Mouse (Mus musculus) forebrain, embryonic 14.5 days (tissue): Measurements from ENCODE around the gene Ubn1. TPM values are rescaled to one million over a fixed set of nuclear protein-coding genes. Genes with fewer than 3 reads are reported as not detected.

Experiments used
- ATAC-seq: fragments of 200-750 bp; cut with Nextera tagmentation; 2 replicates; pipeline ENCODE4 v1.8.0; 2017; ENCODE audit warnings: mild to moderate bottlenecking, moderate library complexity
- DNase-seq: peaks from one replicate; pipeline ENCODE4 v3.0.0-alpha.2; 2015; ENCODE audit warnings: low spot score
- H3K27ac ChIP-seq: fragments of 300-500 bp; sonication (generic); 2 replicates; pipeline ENCODE4 v1.5.1; 2014; ENCODE audit warnings: low read depth, mild to moderate bottlenecking, control low read depth, low read length, moderate library complexity
- H3K27me3 ChIP-seq: fragments of 300-500 bp; sonication (generic); replicated peaks from 2 replicates; pipeline ENCODE4 v1.6.1; 2014; ENCODE audit warnings: low read length, control low read depth, mixed read lengths; ENCODE audit not compliant: control insufficient read depth, insufficient read depth
- H3K36me3 ChIP-seq: fragments of 300-500 bp; sonication (generic); 2 replicates; pipeline ENCODE4 v1.6.1; 2014; ENCODE audit warnings: low read length, control low read depth; ENCODE audit not compliant: control insufficient read depth, insufficient read depth
- H3K4me1 ChIP-seq: fragments of 300-500 bp; sonication (generic); 2 replicates; pipeline ENCODE4 v1.6.1; 2014; ENCODE audit warnings: antibody characterized with exemption, low read length, control low read depth; ENCODE audit not compliant: control insufficient read depth, insufficient read depth
- H3K4me2 ChIP-seq: fragments of 300-500 bp; sonication (generic); 2 replicates; pipeline ENCODE4 v1.6.1; 2014; ENCODE audit warnings: mild to moderate bottlenecking, control low read depth, low read length
- H3K4me3 ChIP-seq: fragments of 300-500 bp; sonication (generic); 2 replicates; pipeline ENCODE4 v1.5.1; 2014; ENCODE audit warnings: low read depth, low read length, control low read depth
- H3K9ac ChIP-seq: fragments of 300-500 bp; sonication (generic); 2 replicates; pipeline ENCODE4 v1.6.1; 2014; ENCODE audit warnings: mild to moderate bottlenecking, low read length, control low read depth, moderate library complexity
- H3K9me3 ChIP-seq: fragments of 300-500 bp; sonication (generic); replicated peaks from 2 replicates; pipeline ENCODE4 v1.6.1; 2016; ENCODE audit warnings: low read length, control low read depth, mixed read lengths; ENCODE audit not compliant: control insufficient read depth
- WGBS: fragments of 180-500 bp; shearing (Covaris S2); extraction: QIAGEN DNeasy Blood & Tissue Kit; methylation state at CpG from one replicate; pipeline ENCODE4 v1.1.7; 2014; 5-methylcytosine and 5-hydroxymethylcytosine counted together
- polyA plus RNA-seq: library from polyadenylated mRNA; unstranded; fragments of >200 nt; fragmentation: Nextera tagmentation; extraction: Ambion mirVana; gene quantifications from 2 replicates; pipeline ENCODE4 v1.2.1, GENCODE M21; 2014

Gene Ubn1
- 14.3 and 16.2 TPM in 2 replicates for polyA plus RNA-seq

DNA sequence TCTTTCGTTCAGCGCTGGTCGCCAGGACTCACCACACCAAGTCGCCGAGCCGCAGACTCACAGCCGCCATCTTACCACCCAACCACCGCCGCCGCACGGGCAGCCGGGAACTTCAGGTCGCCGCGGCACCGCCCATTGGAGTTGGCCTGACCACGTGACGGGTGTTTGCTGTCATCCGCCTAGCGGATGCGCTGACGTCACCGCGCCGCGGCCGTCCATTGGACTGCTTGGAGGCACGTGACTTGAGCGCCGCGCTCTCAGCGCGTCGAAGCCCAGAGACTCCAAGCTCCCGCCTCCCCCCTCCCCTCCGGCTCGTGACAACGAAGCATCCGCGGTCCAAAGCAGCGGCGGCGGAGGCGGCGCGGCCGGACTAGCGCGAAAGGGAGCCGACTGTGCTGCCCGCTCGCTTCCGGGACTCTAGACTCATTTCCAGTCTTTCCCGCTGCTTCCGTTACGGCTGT, at the start of gene Ubn1, which contains the start of gene Glyr1:
TSS of gene Ubn1 (plus strand) at position 284 of the 461 bp plus-strand sequence.
TSS of gene Glyr1 (minus strand) at position 90 of the 461 bp plus-strand sequence.
- ATAC-seq: peak; percentile 100
- DNase-seq: peak; percentile 100
- WGBS: under 1% methylated on average over 56 of the region's 56 CpGs
- H3K4me1 ChIP-seq: peaks cover 19% of the 10 kb centered on the region
- peak within 1 kb of the TSS; percentile 94 for H3K27ac ChIP-seq
- no peaks in the 10 kb centered on the region for H3K9me3 ChIP-seq
- peak within 1 kb of the TSS; percentile 96 for H3K4me3 ChIP-seq
- H3K4me2 ChIP-seq: peak within 1 kb of the TSS; percentile 97
- peak within 1 kb of the TSS; percentile 94 for H3K9ac ChIP-seq
- no peaks in the 10 kb centered on the region for H3K27me3 ChIP-seq
- H3K36me3 ChIP-seq: peaks cover 39% of the 10 kb centered on the region

DNA sequence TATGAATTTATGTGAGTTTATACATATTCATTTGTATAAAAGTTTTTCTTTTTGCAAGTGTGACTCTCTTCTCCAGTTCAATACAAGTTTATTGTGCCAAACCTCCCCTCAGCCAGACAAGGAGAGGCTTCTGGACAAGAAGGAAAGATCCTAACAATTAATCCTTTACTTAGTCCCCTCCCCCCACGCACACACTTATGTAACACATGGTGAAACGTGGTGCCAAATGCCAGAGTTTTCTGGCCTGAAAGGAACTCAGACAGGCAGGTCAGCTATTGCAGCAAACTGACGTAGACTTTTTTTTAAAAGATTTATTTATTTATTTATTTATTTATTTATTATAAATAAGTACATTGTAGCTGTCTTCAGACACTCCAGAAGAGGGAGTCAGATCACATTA, 49.2 kb upstream of the Ubn1 start:
- no peaks in the 10 kb centered on the region for H3K9me3 ChIP-seq
- H3K27me3 ChIP-seq: no peaks in the 10 kb centered on the region
- H3K27ac ChIP-seq: no peak overlapping the region
- no peaks in the 10 kb centered on the region for H3K36me3 ChIP-seq
- DNase-seq: no peak
- no peak overlapping the region for H3K4me3 ChIP-seq
- H3K9ac ChIP-seq: no peak overlapping the region
- 58% methylated on average over 3 of the region's 3 CpGs for WGBS
- H3K4me2 ChIP-seq: no peak overlapping the region
- ATAC-seq: no peak
- no peaks in the 10 kb centered on the region for H3K4me1 ChIP-seq

DNA sequence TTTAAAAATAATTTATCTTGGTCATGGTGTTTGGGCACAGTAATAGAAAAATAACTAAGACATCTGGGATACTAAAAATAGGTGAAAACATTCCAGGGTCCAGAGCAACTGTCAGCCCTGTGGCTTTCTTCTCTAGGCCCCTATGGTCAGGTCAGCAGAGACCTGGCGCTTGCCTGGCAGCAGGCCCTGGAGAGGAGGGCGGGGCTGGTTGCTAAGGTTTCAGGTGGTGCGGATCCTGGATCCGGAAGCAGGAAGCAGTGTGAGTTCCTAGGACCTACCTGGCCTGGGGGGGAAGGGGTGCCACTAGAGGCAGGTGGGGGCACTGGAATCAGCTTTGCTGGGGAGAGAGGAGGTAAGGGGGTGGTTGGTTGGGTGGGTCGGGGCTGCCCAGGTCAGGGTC, 42.8 kb upstream of the Ubn1 start, which contains the start of gene Smim22:
TSS of gene Smim22 (plus strand) at position 222 of the 400 bp plus-strand sequence.
- no peaks in the 10 kb centered on the region for H3K27me3 ChIP-seq
- no peaks in the 10 kb centered on the region for H3K4me1 ChIP-seq
- 62% methylated on average over 5 of the region's 5 CpGs for WGBS
- H3K36me3 ChIP-seq: peaks cover 7% of the 10 kb centered on the region; the same call in 1 of the 2 replicates
- ATAC-seq (no peak), DNase-seq (no peak)
- H3K9ac ChIP-seq: no peak within 1 kb of the TSS
- H3K27ac ChIP-seq: no peak within 1 kb of the TSS
- no peak within 1 kb of the TSS for H3K4me2 ChIP-seq
- no peak within 1 kb of the TSS for H3K4me3 ChIP-seq
- H3K9me3 ChIP-seq: no peaks in the 10 kb centered on the region

DNA sequence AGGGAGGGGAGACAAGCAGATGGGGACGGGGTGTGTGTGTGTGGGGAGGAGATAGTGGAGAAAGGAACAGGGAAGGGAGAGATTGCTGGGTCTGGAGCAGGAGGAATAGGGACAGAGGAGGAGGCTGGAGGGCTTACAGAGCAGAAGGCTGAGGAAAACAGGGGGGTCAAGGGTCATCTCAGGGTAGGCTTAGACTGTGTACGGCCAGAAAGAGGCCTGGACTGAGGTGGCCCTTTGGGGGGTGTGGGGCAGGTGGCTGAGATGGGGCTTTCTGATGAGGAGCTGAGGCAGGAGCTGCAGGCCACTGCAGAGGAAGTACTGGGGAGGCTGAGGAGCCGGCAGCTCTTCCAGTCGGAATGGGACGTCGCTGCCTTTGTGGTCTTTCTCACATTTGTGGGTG, 42.4 kb upstream of the Ubn1 start:
- Histone ChIP-seq H3K9ac (no peak overlapping the region), H3K4me3 (no peak overlapping the region), H3K4me2 (no peak overlapping the region), H3K36me3 (peaks cover 7% of the 10 kb centered on the region; the same call in 1 of the 2 replicates), H3K27me3 (no peaks in the 10 kb centered on the region), H3K4me1 (peaks cover 4% of the 10 kb centered on the region), H3K27ac (no peak overlapping the region), H3K9me3 (no peaks in the 10 kb centered on the region)
- DNase-seq (no peak), ATAC-seq (no peak)
- WGBS: 63% methylated on average over 6 of the region's 6 CpGs

DNA sequence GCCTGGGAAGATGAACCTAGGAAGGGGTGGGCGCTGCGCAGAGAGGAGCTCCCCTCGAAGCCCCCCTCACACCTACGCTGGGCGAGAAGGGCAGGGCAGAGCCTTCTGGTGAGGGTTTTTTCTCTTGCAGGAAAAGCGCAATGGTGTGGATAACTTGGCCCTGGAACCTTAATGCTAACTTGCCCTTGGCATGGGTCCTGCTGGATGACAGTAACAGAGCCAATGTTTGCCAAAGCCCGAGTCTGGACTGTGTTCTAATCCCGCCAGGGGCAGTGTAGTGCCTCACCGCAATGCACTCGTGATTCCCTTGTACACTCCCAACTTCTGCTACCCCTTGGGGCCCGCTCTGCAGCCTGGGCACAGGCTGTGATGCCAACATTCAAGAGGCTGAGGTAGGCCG, 41.8 kb upstream of the Ubn1 start:
- WGBS: 85% methylated on average over 12 of the region's 12 CpGs
- no peak for ATAC-seq

DNA sequence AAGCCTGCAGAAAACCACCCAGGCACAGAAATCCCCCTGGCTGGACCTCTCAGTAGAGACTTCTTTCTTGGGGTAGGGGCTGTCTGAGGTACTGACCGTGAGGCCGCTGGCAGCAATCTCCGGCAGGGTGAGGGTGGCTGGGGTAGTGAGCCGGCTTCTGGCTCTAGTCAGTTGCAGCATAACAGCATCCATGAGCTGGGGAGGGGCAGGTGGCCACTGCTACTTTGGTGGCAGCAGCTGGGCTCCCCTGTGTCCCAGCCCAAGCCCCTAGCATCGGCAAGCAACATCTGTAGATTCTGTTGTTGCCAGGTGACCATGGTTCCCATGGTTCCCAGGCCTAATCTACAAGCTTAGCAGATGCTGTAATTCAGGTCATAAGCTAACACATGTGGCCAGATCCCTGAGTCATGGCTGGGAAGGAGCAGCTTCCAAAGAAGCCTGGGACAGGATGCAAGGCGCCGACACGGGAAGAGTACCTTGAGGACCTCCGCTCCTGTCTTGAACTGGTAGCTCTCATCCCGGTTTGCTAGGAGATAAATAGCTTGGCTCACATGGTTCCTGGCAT, 39.4 kb upstream of the Ubn1 start:
- Histone ChIP-seq H3K27me3 (no peaks in the 10 kb centered on the region), H3K36me3 (peaks cover 18% of the 10 kb centered on the region), H3K4me1 (peaks cover 6% of the 10 kb centered on the region), H3K4me3 (no peak overlapping the region), H3K9ac (no peak overlapping the region), H3K9me3 (no peaks in the 10 kb centered on the region), H3K4me2 (no peak overlapping the region), H3K27ac (no peak overlapping the region)
- DNase-seq: no peak
- 89% methylated on average over 10 of the region's 10 CpGs for WGBS
- no peak for ATAC-seq

More for the DNA sequence above, 41.8 kb upstream of the Ubn1 start:
- Histone ChIP-seq H3K9me3 (no peaks in the 10 kb centered on the region), H3K4me3 (no peak overlapping the region), H3K9ac (no peak overlapping the region), H3K36me3 (peaks cover 7% of the 10 kb centered on the region; the same call in 1 of the 2 replicates), H3K27ac (no peak overlapping the region), H3K4me1 (peaks cover 6% of the 10 kb centered on the region), H3K27me3 (no peaks in the 10 kb centered on the region), H3K4me2 (no peak overlapping the region)
- no peak for DNase-seq

DNA sequence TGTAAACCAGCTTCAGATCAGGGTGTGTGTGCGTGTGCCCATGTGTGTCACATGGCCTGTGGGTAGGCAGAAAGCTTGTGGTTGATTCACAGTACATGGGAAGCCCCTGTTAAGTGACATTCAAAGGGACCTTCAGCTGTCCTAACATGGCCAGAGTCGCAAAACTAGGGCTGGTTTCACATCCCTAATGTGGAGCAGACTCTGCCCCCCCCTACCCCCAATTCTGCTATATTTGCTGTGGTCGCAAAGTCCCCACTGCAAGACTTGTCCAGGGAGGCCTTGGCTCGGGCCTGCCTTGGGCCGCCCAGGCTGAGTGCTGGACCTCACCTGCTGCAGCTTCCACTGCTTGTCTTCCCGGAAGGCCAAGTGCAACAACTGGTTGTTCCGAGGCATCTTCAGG, 38.6 kb upstream of the Ubn1 start:
- no peak overlapping the region for H3K4me2 ChIP-seq
- H3K4me3 ChIP-seq: no peak overlapping the region
- ATAC-seq (no peak), DNase-seq (no peak)
- H3K9me3 ChIP-seq: no peaks in the 10 kb centered on the region
- no peaks in the 10 kb centered on the region for H3K27me3 ChIP-seq
- no peak overlapping the region for H3K27ac ChIP-seq
- WGBS: 89% methylated on average over 7 of the region's 7 CpGs
- peaks cover 6% of the 10 kb centered on the region for H3K4me1 ChIP-seq
- H3K36me3 ChIP-seq: peaks cover 26% of the 10 kb centered on the region
- no peak overlapping the region for H3K9ac ChIP-seq

DNA sequence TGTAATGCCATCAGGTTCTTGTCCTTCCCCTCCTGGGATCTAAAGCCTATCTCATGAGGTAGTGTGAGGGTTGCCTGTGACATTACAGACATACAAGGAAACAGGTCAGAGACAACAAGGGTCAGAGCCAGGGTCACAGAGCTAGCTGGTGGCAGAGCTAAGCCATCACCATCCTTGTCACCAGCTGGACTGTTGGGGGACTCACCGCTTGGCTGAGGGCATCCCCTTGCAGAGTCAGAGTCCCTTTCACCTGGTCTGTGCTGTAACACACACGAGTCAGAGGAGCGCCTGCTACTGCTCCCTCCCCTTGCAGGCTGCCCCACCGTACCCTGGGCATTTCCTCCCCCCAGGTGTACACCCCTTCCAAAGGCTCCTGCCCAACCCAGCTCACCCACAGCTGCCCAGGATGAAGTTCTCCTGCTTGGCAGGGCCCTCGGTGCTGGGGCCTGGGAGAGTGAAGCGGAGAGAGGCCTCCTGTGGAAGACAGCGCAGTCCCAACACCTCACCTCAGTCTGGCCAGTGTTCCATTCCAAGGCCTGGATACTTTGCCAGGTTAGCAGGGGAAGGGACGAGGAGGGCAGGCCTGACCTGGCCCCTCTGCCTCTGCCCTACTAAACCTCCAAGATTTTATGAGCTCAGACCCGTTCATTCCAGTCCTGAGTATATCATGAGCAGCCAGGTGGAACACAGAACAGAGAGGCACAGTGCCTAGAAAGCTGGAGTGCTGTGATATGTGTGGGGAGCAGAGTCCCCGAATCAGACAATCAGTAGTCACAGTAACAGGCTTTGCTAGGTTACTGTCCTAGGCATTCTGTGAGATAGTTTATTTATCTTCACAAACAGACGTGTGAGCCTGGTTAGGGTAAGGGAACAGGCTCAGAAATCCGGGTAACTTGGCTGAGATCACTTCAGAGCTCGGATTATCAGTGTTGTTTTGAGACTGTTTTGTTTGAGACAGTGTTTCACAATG, 37.5 kb upstream of the Ubn1 start:
- no peak for ATAC-seq

More for the DNA sequence above, 37.5 kb upstream of the Ubn1 start:
- DNase-seq: peak; percentile 1
- Histone ChIP-seq H3K9ac (peak overlapping the region; percentile 69), H3K36me3 (peaks cover 36% of the 10 kb centered on the region), H3K4me3 (peak overlapping the region; percentile 57), H3K9me3 (no peaks in the 10 kb centered on the region), H3K4me2 (peak overlapping the region; percentile 76), H3K27me3 (no peaks in the 10 kb centered on the region), H3K27ac (no peak overlapping the region), H3K4me1 (peaks cover 6% of the 10 kb centered on the region)
- WGBS: 54% methylated on average over 13 of the region's 13 CpGs
